Mouse (Mus musculus) testis, postnatal 14 days (tissue): Measurements from ENCODE around the gene Prkar1a.
A peak's percentile ranks its signal among the peaks of the same experiment; 100 is the strongest.
"Not testable (repeated sequence)": the region's sequence is repeated elsewhere in the genome, so short reads cannot be mapped to it uniquely, and the experiment has no call there.

Source experiments
- DNase-seq: peaks from one replicate; pipeline ENCODE4 v3.0.0; 2021; ENCODE audit warnings: low spot score

Gene Prkar1a

GRCm38 (mm10) chr11:109648510-109648909, 695 bp upstream of the Prkar1a start:
- DNase-seq = no peak

- peak; percentile 77 for DNase-seq
Observed at GRCm38 (mm10) chr11:109649975-109650701, 933 bp downstream of the Prkar1a start.

GRCm38 (mm10) chr11:109650788-109651565, 1.8 kb downstream of the Prkar1a start:
- peak; percentile 94 for DNase-seq

- DNase-seq = peak; percentile 60
Observed at GRCm38 (mm10) chr11:109651566-109652024, 2.4 kb downstream of the Prkar1a start.

GRCm38 (mm10) chr11:109652505-109652904, 3.3 kb downstream of the Prkar1a start:
- DNase-seq = no peak

GRCm38 (mm10) chr11:109653201-109653600, 4.0 kb downstream of the Prkar1a start:
- DNase-seq = no peak

- no peak for DNase-seq
Observed at GRCm38 (mm10) chr11:109654581-109654980, 5.4 kb downstream of the Prkar1a start.

GRCm38 (mm10) chr11:109656232-109656631, 7.0 kb downstream of the Prkar1a start:
- DNase-seq = no peak

- not testable (repeated sequence) for DNase-seq
Observed at GRCm38 (mm10) chr11:109660526-109660925, 11.3 kb downstream of the Prkar1a start.

GRCm38 (mm10) chr11:109664293-109664692, 15.1 kb downstream of the Prkar1a start:
- DNase-seq = no peak

GRCm38 (mm10) chr11:109665424-109665823, 16.2 kb downstream of the Prkar1a start:
- no peak for DNase-seq

- DNase-seq = no peak
Observed at GRCm38 (mm10) chr11:109666411-109666810, 17.2 kb downstream of the Prkar1a start.

- DNase-seq = no peak
Observed at GRCm38 (mm10) chr11:109667371-109667770, 18.2 kb downstream of the Prkar1a start.

GRCm38 (mm10) chr11:109668115-109668725, 19.0 kb downstream of the Prkar1a start:
- no peak for DNase-seq

- DNase-seq = peak; percentile 31
Observed at GRCm38 (mm10) chr11:109669149-109669708, 20.0 kb downstream of the Prkar1a start.

- no peak for DNase-seq
Observed at GRCm38 (mm10) chr11:109670026-109670916, 21.1 kb downstream of the Prkar1a start.

- no peak for DNase-seq
Observed at GRCm38 (mm10) chr11:109671136-109672020, 22.2 kb downstream of the Prkar1a start.

GRCm38 (mm10) chr11:109672021-109672324, 22.8 kb downstream of the Prkar1a start:
- DNase-seq = no peak

- DNase-seq = no peak
Observed at GRCm38 (mm10) chr11:109672396-109672795, 23.2 kb downstream of the Prkar1a start.
